Mouse (Mus musculus) thymus, postnatal 14 days (tissue): Measurements from ENCODE around the gene Gria1.

Experiments used
- DNase-seq: peaks from one replicate; pipeline ENCODE4 v3.0.0; 2021

The Gria1 gene

DNA sequence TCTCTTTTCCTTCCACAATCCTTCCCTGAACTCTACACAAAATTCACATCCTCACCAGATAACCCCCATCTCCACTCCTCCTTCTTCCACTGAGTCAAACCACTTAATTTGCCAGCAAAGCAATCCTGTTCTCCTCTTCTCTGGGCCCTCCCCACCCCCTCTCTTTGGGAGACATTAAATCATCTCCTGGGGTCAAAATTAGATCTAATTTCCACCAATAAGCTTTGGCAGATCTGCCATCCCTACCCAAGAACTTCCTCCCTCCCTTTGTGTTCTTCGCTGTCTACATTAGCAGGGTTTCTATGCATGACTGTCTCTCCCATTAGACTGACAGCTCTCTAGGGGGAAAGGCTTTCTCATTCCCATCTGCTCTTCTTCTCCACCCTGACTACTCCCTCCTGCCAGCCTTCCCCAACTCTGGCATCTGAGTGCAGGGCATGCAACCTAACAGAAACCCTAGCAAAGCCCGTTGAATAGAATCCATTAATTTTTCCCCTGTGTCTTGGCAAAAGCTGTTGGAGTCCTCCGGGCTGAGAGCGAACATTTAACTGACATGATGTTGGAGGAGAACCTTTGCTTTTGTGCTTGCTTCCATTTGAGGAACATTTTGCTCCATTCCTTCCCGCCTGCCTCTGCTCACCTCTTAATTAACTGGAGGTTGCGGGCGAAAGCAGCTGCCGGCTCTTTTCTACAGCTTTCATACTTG lies 59.2 kb downstream of the Gria1 start:
- DNase-seq: no peak

DNA sequence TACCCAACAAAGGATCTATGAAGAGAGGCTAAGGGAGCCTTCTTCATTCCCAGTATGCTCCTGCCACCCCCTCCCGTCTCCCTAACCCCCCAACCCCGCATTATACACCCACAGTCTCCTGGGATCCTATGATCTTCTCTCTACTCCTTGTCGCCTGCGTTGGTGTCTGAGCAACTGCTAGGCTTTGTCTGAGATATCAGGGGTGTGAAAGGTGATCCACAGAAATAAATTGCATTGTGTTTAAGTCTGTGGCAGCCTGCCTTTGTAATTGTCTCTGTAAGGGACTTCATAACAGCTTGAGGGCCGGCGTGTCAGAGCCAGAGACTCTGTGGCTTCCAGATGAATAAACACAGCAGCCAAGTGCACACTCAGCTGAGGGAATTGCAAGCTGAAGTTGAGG lies 61.0 kb downstream of the Gria1 start:
- DNase-seq: no peak

DNA sequence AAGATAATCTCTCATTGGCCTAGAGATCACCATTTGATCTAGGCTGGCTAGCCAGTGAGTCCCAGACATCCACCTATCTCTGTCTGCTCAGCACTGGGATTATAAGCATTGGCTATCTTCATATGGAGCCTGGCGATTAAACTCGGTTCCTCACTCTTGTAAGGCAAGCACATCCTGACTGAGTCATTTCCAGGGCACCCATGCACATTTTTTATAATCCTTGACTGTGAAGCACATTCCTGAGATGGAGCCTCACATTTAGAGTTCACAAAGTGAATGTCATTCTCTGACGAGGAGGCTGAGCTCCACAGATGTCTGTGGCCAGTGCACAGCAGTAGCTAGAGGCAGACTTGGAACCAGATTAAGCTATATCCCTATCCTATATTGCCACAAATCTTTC lies 68.2 kb downstream of the Gria1 start:
- no peak for DNase-seq

DNA sequence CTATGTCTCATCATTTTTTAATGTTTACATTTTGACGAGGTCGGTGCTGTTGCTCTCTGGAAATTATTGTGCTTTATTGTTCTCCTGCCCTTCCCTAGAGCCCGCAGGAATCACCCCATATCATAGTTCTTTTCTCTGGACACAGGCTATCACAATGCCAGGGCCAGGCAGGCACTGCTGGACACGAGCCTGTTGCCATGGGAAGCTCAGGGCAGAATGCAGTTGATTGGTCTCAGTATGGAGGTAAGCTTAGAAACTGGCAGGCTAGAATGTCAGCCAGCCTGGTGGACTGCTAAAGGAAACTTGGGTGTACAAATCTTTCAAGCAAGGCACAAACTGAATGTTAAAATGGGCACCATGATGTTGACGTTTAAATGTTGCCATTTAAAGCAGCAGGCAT lies 78.3 kb downstream of the Gria1 start:
- DNase-seq: no peak

DNA sequence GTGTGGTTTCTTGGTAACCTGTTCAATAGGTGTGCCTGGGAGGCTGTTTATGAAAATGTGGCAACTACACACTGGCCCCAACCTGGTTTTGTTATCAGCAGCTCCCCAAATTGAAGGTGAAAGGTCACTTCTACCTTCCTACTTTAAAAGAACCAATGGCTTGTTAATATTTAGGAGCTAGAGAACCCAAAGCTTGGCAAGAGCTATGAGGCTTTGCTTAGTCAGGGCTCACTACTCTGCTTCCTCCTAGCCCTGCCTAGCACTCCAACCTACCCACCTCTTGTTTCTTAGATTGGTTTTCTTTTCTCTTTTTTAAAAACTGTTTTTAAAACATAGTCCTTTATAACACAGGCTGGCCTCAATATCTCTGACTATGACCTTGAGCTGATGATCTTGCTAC lies 79.5 kb downstream of the Gria1 start:
- no peak for DNase-seq

DNA sequence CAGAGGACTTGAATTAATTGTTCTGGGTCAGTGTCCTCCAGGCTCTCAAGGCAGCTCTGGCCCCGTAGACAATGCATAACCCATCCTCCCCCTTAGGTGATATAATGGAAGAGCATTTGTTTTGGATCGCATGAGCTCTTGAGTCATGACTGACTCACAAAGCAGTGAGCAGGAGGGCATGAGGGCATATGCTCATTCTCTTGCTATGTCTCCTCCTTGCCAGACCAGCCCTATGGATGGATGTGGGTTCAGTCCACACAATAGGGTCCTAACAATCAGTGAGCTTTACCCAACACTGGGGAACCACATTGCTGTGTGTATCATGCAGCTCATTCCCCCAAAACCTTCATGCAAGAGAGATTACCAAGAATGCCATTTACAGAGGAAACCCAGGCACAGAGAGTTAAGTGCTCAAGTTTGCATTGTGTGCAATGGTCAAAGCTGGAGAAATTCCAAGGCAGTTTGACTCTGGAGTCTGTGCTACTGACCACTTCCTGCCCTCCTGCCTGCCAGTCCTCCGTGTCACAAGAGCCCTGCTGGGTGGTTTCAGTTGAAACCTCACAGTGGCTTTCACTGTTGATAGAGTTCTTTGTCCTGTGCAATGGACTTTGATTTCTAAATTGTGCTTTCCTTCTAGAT lies 80.2 kb downstream of the Gria1 start:
- no peak for DNase-seq

DNA sequence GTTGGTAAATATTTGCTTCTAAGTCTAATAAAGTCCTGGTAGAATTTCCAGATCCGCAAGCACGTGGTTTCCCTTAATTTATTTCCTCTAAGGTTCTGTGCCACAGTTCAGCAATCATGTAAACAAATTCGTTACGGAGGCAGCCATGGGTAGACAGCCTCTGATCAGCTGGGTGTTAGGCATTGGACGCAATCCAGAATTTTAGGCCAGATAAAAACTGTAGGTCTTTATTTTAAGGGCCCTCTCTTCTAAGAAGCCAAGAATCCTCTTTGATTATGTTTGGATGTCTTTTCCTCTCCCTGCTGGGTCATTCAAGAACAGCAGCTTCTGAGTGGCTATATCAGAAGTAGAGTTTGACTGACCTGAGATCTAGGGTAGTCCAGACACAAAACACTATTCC lies 89.3 kb downstream of the Gria1 start:
- no peak for DNase-seq

DNA sequence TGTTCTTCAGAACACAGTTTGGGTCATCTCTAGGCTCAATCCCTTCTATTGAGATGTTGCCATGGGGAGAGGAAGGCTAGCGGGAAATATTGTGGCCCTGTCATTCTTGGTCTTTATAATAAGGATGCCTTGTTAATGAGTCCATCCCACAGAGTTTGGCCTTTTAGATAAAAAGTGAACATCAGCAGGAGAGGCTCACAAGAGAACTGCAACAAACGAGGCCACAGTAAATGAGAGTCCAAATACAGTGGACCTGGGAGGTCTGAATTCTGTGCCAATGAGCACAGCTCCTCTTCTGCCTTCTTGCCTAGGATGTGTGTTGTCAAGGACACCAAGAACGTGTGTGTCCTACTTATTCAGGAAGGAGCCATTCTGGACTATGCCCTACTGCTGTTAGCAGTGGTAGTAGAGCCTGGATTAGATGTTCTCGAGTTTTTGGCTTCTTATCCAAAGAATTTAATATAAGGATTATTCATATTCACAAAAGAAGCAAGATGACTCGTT lies 92.6 kb downstream of the Gria1 start:
- no peak for DNase-seq

DNA sequence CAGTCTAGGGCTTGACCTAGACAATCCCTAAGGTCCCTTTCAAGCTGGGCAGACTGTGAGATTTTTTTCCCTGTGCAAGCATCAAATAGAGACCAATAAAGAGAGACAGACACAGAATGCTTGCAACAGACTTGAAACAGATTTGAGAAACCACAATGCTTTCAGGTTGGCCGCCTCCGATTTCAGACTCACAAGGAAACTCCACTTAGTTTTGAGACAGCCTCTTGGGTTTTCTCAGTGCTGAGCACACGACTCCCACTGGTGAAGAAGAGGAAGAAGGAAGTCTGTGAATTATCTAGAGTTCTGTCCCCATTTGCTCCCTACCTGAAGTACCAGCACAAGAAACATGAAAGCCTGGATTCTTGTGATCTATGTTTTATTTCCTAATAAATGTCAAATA lies 94.5 kb downstream of the Gria1 start:
- no peak for DNase-seq

DNA sequence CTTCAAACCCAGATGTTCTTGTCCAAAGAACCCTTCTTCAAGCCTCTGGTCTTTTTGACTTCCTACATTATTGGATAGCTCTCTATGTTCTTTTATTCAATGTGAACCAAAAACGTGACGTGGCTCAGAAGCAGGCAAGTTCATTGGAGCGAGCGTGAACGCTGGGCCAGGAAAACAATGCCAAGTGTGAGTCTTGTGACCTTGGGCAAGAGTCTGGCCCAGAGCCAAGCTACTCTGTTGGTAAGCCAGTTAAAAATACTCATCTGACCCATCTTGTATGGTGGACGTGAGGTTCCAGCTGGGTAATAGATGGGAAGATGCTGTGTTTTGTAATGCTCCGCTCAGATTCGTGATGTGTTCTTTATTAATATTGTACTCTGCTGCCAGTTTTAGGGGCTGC lies 101.2 kb downstream of the Gria1 start:
- DNase-seq: no peak

DNA sequence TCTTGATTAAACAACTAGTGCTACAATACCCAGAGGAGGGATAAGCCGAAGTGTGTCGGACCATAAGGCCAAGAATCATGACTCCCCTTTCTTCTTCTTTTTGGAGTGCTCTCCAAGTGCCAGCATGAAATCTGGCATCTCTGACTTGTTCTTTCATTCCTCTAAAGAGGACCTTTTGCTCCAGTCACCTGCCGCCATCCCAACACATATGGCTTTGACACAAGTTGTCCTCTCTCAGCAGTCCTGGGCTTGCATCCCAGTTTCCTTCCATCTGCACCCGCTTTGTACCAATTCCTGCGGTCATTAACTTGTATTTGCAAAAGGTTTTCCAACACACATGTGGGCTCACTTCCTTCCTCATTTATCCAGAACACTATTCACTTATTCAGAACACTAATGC lies 103.2 kb downstream of the Gria1 start:
- no peak for DNase-seq

DNA sequence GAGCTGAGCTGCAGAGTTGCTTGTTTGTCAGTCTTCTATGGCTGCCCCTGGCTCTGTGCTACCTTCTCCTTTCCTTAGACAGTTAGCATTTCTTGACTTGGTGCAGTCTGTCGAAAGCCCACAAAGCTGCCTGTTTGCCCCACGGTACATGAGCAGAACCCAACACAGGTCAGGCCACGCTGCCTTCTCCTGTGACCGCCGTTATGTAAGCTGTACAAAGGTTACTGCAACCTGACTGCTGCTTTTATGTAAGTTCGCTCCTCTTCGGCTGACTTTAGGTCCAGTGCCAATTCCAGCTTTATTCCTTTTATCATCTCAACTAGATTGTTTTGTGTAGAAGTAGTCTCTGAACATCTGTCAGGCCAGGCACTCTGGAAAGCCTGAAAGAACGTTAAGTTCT lies 115.9 kb downstream of the Gria1 start:
- DNase-seq: no peak

DNA sequence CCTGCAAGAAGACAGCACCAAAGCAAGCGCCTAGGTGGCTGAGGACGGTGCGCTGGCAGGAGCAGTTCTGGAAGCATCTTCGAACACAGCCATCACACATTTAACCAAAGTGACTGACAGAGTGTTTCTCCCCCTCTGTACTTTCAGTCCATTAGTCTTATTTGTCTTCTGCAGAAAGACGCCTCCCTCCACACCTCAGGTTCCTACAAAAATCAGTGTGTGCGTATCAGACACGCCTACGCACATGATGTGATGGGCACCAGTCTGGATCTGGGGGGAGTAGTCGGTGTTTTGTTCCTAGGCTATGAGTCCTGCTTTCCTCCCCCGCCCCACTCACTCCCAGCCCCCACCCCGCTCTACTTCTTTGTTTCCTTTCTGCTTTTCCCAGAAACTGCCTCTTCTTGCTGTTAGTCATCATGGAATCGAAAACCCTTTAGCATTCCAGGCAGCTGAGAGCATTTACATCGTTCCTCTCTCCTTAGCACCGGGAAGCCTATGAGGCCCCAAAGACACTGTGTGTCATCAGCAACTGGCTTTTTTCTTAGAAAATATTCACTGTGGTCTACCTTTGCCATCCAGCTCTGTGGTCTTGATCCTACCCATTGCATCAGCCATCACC lies 129.1 kb downstream of the Gria1 start:
- no peak for DNase-seq

DNA sequence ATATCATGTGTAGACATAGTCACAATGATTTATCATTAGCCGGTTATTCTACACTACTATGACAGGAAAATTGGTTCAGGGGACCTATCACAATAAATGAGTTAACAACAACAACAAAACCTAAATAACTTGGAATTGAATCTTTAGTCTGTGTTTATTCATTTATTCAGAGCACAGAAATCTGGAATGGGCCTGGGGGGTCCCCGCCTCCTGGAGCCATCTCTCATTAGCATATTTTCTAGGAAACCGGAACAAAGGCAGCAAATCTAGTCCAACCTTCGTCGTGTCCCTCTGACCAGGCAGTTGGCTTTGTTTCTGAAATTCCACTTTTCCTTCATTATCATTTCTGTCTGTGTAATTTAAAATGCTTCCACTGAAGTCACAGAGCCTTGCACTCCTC lies 132.5 kb downstream of the Gria1 start:
- DNase-seq: no peak

DNA sequence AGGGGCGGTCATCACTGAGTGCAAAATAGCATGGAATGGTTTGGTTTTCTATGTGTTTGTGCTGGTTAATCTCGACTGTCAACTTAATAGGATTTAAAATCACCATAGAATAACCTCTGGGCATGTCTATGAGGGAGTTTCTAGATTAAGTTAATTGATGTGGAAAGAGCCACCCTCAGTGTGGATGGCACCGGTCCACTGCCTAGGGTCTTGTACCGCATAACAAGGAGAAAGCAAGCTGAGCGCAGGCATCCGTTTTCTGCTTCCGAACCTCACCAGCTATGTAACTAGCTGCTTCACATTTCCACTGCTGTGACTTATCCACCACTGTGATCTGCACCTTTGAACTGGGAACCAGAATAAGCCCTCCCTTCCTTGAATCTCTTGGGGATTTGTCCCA lies 134.0 kb downstream of the Gria1 start:
- DNase-seq: no peak

DNA sequence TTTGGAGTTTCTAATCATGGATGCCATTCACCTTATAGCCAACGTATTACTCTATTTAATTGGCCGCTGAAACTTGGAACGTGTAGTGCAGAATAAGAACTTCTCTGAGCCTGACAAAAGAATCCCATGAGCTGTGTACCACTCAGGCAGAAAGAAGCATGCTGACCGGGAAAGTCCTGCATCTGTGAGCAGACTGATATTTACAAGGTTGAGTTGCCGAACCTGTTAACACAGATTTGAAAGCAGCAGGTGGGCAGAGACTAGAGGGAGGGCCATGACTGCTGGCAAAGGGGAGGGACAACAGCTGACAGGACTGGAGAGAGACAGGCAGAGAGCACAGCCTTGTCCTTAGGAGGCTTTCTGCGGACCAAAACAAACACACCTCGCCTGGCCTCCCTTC lies 134.5 kb downstream of the Gria1 start:
- no peak for DNase-seq

DNA sequence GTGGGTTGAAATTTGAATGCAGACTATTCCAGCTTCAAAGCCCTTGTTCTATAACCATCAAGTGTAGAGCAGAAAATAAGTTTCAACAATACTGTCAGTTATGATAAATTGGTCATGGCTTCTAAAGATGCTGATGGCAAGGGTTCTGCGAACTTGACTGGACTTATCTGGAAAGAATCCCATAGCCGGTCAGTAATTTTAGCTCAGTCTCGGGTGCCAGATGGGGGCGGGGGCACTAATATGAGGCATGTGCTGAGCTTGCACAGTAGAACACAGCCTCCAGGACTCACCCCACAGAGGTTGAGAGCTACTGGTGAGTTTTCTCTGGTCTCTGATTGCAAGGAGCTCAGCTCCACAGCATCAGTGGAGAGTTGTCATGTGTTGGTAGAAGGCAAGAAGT lies 140.5 kb downstream of the Gria1 start:
- DNase-seq: no peak

DNA sequence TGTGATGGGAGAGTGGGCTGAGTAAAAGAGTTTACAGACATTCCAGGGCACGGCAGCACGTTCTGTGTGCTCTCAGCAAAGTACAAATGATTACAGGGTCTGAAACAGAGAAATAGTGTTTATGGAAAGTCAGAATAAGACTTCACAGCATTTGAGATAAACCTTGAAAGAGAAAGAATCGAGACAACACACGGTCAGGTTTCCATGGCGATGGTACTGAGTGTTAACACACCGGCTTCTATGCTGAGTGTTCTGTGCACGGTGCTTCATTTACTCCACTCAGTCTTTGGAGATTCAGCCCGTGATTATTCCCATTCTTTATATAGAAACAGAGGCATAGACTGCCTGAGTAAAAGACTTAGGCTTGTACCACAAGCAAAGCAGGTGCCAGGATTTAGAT lies 143.8 kb downstream of the Gria1 start:
- DNase-seq: no peak

DNA sequence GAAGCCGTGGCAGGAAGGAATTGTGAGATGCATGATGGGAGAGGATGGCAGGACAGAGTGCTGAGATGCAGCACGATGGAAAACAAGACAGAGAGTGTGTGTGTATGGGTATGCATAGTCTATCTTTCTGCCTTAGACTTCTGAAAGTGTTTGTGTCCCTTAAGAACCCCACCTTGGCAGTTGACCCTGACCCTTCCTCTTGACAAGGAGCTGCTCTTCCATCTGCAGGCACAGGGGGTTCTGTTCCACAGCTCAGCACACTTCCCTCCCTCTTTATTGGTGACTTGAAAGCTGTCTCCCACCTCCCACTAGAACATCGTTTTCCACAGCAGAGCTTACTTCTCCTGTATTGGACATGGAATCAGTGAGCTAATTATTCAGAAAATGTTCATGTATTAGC lies 148.2 kb downstream of the Gria1 start:
- no peak for DNase-seq

DNA sequence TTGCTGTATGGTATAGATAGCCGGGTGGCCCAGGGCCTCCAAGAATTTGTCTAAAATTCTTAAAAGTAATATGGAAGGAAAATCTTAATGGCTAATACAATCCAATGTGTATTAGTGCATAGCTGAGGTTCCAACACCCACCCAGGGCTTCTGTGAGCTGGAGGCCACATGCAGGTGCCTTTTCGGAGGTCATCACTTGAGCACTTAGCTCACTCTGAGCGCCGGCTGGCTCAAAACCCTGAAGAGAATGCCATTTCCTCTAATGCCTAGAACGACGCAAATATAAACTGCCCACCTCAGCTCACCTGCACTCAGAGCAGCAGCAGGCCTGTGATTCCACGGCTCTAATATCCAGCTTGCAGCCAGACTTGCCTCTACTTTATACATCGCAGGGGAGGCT lies 148.9 kb downstream of the Gria1 start:
- no peak for DNase-seq

DNA sequence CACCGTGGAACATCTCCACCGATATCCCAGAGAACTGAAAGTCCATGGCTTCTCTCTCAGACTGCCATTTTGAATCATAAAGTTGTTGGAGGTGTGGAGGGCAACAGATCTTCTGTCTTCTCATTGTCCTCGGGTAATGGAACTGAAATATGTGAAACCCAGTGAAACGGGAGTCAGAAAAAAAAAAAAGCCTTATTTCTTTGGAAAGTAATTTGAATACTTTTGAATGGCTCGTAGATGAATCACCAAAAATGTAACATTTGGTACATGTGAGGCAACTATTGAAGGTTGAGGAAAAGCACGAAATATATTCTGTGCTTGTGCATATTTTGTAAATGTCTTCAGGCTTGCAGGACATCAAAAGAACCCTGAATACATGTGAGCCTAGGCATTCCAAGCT lies 151.7 kb downstream of the Gria1 start:
- DNase-seq: no peak

DNA sequence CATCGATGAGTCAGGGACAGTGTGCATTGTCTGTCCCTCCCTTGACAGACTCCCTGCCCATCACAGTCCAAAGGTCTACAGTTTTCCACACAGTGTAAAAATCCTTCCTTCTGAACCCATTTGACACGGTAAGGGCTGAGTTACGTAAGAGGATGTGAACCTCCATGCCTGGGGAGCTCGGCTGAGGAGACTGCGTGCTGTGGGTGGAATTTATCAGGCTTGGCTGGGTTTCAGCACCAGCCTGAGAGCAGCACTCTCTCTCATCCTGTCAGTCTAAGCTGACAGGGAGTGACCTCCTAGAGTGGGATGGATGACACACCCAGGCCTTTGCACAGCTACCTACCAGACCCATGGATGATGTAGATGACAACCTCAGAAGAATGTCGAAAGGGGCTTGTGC lies 158.9 kb downstream of the Gria1 start:
- no peak for DNase-seq

DNA sequence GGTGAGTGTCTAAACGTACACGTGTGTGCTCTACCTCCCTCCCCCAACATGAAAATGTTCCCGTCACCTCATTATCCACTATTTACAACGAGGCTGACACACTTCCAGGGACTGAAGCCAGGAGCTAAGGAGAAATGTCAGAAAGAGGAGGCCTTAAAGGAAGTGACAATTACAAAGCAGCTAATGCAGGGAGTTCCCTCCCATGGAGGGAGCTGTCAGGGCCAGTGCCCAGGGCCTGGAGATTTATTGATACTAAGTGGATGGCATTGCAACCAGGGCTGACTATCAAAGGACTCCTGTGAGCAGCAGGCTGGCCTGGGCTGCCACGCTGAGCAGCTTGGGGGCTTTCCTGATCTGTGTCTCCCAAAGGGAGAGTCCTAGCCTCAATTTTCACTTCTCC lies 163.0 kb downstream of the Gria1 start:
- no peak for DNase-seq

DNA sequence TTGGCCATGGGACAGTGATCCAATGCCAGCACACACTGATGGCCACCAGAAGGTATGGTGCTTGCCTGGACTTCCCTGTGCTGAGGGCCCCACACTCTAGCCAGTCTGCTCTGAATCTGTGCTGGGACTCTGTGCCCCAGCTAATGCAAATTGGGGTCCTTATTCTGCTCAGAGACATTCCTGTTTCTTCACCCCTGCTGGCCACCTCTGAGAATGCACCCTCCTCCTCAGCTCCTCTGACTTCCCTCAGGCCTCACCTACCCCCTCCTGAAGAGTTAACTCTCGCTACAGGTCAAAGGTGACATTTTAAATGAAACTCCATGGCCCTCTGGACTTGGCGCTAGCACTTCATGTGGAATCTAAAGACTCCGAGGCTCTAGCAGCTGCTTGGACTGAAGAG lies 165.4 kb downstream of the Gria1 start:
- DNase-seq: no peak

DNA sequence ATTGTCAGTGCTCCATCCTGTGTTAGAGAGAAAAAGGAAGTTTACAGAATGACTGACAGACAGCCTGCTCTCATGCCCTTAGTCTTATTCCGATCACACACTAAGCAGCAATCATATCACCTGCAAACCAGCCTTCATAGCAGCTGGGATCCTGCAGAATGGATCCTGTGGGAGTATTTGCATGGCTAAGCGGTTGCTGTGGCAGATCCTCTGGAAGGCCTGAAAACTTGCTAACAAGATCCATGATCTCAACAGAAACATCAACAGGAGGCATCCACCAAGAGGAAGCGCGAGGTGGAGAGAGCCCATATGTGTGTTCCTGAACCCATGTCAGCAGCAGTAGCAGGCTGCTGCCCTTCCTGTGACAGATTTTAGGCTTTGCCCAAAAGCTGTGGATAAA lies 173.0 kb downstream of the Gria1 start:
- DNase-seq: no peak
